Mouse (Mus musculus): ENCODE measurements around the gene Polr2c.
A peak's percentile ranks its signal among the peaks of the same experiment; 100 is the strongest.

- TF ChIP-seq EP300 (IDR thresholded peaks at IDR 0.05; ENCODE audit: low read depth) (peak; percentile 67; the same call in 1 of the 2 replicates), CTCF (IDR thresholded peaks at IDR 0.05; ENCODE audit: low read depth) (no peak)
Observed at GRCm38 (mm10) chr8:94907591-94908300, 50.5 kb downstream of the Polr2c start.
